Mouse (Mus musculus) ES-Bruce4 (cell line): Measurements from ENCODE around the gene Ola1.

Experiments
- CTCF ChIP-seq: IDR thresholded peaks from one replicate; pipeline ENCODE4 v1.8.1; 2011; ENCODE audit warnings: low read depth, low read length
- EP300 ChIP-seq: IDR thresholded peaks from 2 replicates; pipeline ENCODE4 v1.6.1; 2011; ENCODE audit warnings: low read depth, low read length; ENCODE audit not compliant: insufficient read depth

DNA sequence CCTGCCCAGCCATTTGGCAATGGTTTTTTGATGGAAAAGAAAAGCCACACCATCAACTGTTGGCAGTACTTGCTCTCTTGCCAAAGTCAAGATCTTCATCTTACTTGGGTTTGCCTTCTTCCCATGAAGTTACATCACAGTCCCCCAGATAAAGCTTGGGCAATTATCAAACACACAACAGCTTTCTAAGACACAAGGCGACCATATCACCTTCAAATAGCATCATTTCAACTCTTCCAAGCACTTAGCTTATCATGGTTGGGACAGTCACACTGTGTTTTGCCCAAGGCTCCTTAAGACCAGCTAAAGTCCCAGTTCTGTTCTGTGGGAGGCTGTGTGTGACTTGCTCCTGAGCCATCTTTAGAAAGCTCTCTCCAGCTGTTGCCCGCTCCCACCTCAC, 161.1 kb downstream of the Ola1 start:
- TF ChIP-seq EP300 (no peak), CTCF (no peak)
